Mouse (Mus musculus): ENCODE measurements at regions not wholly inside any gene's neighbourhood (a gene's known extent, or its start where the extent isn't known, plus 50 kb on each side); places are given as distances from the start of the nearest gene placed in this dataset.

- Histone ChIP-seq H3K4me3 (ENCODE audit: low read depth, low read length) (no peak overlapping the region), H3K36me3 (replicated peaks; ENCODE audit: insufficient read depth, low read length) (no peaks in the 10 kb centered on the region), H3K9me3 (ENCODE audit: low read length) (no peaks in the 10 kb centered on the region), H3K9ac (replicated peaks) (no peak overlapping the region), H3K27ac (ENCODE audit: low read depth) (no peak overlapping the region), H3K27me3 (ENCODE audit: insufficient read depth, low read length) (no peaks in the 10 kb centered on the region), H3K4me1 (ENCODE audit: insufficient read depth) (no peaks in the 10 kb centered on the region), H3K4me2 (ENCODE audit: low read depth, low read length) (no peak overlapping the region)
- no peak for DNase-seq
- no peak for ATAC-seq
- TF ChIP-seq CTCF (IDR thresholded peaks at IDR 0.05; ENCODE audit: low read depth) (no peak), EP300 (IDR thresholded peaks at IDR 0.05; ENCODE audit: low read depth) (no peak)
- 72% methylated on average over 7 of the region's 7 CpGs for WGBS (ENCODE audit: insufficient replicate concordance)
Measured at GRCm38 (mm10) chr3:137529961-137530609, 91.3 kb upstream of the Ddit4l start.

- ATAC-seq (no peak), DNase-seq (no peak)
- no peak overlapping the region for H3K4me3 ChIP-seq (ENCODE audit: low read depth, low read length)
- H3K27ac ChIP-seq (ENCODE audit: low read depth): no peak overlapping the region
- H3K4me2 ChIP-seq (ENCODE audit: low read depth, low read length): no peak overlapping the region
- no peaks in the 10 kb centered on the region for H3K36me3 ChIP-seq (replicated peaks; ENCODE audit: insufficient read depth, low read length)
- no peak for TF ChIP-seq EP300 (IDR thresholded peaks at IDR 0.05; ENCODE audit: low read depth)
- no peak for TF ChIP-seq CTCF (IDR thresholded peaks at IDR 0.05; ENCODE audit: low read depth)
- no peaks in the 10 kb centered on the region for H3K4me1 ChIP-seq (ENCODE audit: insufficient read depth)
- WGBS (ENCODE audit: insufficient replicate concordance): 72% methylated on average over 3 of the region's 3 CpGs
- H3K9ac ChIP-seq (replicated peaks): no peak overlapping the region
- H3K9me3 ChIP-seq (ENCODE audit: low read length): no peaks in the 10 kb centered on the region
- H3K27me3 ChIP-seq (ENCODE audit: insufficient read depth, low read length): no peaks in the 10 kb centered on the region
Measured at GRCm38 (mm10) chr3:137541666-137542065, 79.7 kb upstream of the Ddit4l start.

- H3K4me1 ChIP-seq (ENCODE audit: insufficient read depth): no peaks in the 10 kb centered on the region
- 59% methylated on average over 1 of the region's 1 CpGs for WGBS (ENCODE audit: insufficient replicate concordance)
Measured at GRCm38 (mm10) chr3:137542343-137542742, 79.1 kb upstream of the Ddit4l start.

GRCm38 (mm10) chr3:137547414-137547877 lies 74.0 kb upstream of the Ddit4l start:
- H3K27me3 ChIP-seq (ENCODE audit: insufficient read depth, low read length): no peaks in the 10 kb centered on the region
- no peak overlapping the region for H3K27ac ChIP-seq (ENCODE audit: low read depth)
- ATAC-seq: no peak

More at GRCm38 (mm10) chr3:137542343-137542742, 79.1 kb upstream of the Ddit4l start:
- H3K4me2 ChIP-seq (ENCODE audit: low read depth, low read length): no peak overlapping the region
- H3K27ac ChIP-seq (ENCODE audit: low read depth): no peak overlapping the region
- DNase-seq (no peak), ATAC-seq (no peak)
- no peak overlapping the region for H3K9ac ChIP-seq (replicated peaks)
- no peak for TF ChIP-seq EP300 (IDR thresholded peaks at IDR 0.05; ENCODE audit: low read depth)
- no peak for TF ChIP-seq CTCF (IDR thresholded peaks at IDR 0.05; ENCODE audit: low read depth)
- no peaks in the 10 kb centered on the region for H3K9me3 ChIP-seq (ENCODE audit: low read length)
- H3K27me3 ChIP-seq (ENCODE audit: insufficient read depth, low read length): no peaks in the 10 kb centered on the region
- H3K4me3 ChIP-seq (ENCODE audit: low read depth, low read length): no peak overlapping the region
- no peaks in the 10 kb centered on the region for H3K36me3 ChIP-seq (replicated peaks; ENCODE audit: insufficient read depth, low read length)

GRCm38 (mm10) chr3:137547938-137548337 lies 73.5 kb upstream of the Ddit4l start:
- Histone ChIP-seq H3K27ac (ENCODE audit: low read depth) (no peak overlapping the region), H3K27me3 (ENCODE audit: insufficient read depth, low read length) (no peaks in the 10 kb centered on the region), H3K4me2 (ENCODE audit: low read depth, low read length) (no peak overlapping the region), H3K4me3 (ENCODE audit: low read depth, low read length) (no peak overlapping the region), H3K36me3 (replicated peaks; ENCODE audit: insufficient read depth, low read length) (no peaks in the 10 kb centered on the region), H3K4me1 (ENCODE audit: insufficient read depth) (no peaks in the 10 kb centered on the region), H3K9ac (replicated peaks) (no peak overlapping the region), H3K9me3 (ENCODE audit: low read length) (no peaks in the 10 kb centered on the region)
- no peak for ATAC-seq
- TF ChIP-seq CTCF (IDR thresholded peaks at IDR 0.05; ENCODE audit: low read depth) (no peak), EP300 (IDR thresholded peaks at IDR 0.05; ENCODE audit: low read depth) (no peak)
- DNase-seq: no peak
- WGBS (ENCODE audit: insufficient replicate concordance): 22% methylated on average over 6 of the region's 6 CpGs

More at GRCm38 (mm10) chr3:137547414-137547877, 74.0 kb upstream of the Ddit4l start:
- H3K4me1 ChIP-seq (ENCODE audit: insufficient read depth): no peaks in the 10 kb centered on the region
- H3K9me3 ChIP-seq (ENCODE audit: low read length): no peaks in the 10 kb centered on the region
- TF ChIP-seq EP300 (IDR thresholded peaks at IDR 0.05; ENCODE audit: low read depth): no peak
- TF ChIP-seq CTCF (IDR thresholded peaks at IDR 0.05; ENCODE audit: low read depth): no peak
- no peak overlapping the region for H3K4me3 ChIP-seq (ENCODE audit: low read depth, low read length)
- H3K36me3 ChIP-seq (replicated peaks; ENCODE audit: insufficient read depth, low read length): no peaks in the 10 kb centered on the region
- WGBS (ENCODE audit: insufficient replicate concordance): 18% methylated on average over 12 of the region's 12 CpGs
- no peak overlapping the region for H3K4me2 ChIP-seq (ENCODE audit: low read depth, low read length)
- DNase-seq: no peak
- no peak overlapping the region for H3K9ac ChIP-seq (replicated peaks)

GRCm38 (mm10) chr3:137550708-137551107 lies 70.7 kb upstream of the Ddit4l start:
- Histone ChIP-seq H3K36me3 (replicated peaks; ENCODE audit: insufficient read depth, low read length) (no peaks in the 10 kb centered on the region), H3K27me3 (ENCODE audit: insufficient read depth, low read length) (no peaks in the 10 kb centered on the region), H3K9me3 (ENCODE audit: low read length) (no peaks in the 10 kb centered on the region), H3K4me3 (ENCODE audit: low read depth, low read length) (no peak overlapping the region), H3K27ac (ENCODE audit: low read depth) (no peak overlapping the region), H3K4me1 (ENCODE audit: insufficient read depth) (no peaks in the 10 kb centered on the region), H3K4me2 (ENCODE audit: low read depth, low read length) (no peak overlapping the region), H3K9ac (replicated peaks) (no peak overlapping the region)
- TF ChIP-seq EP300 (IDR thresholded peaks at IDR 0.05; ENCODE audit: low read depth): no peak
- TF ChIP-seq CTCF (IDR thresholded peaks at IDR 0.05; ENCODE audit: low read depth): no peak
- ATAC-seq (no peak), DNase-seq (no peak)
- WGBS (ENCODE audit: insufficient replicate concordance): 87% methylated on average over 4 of the region's 4 CpGs
